Mouse (Mus musculus) kidney, embryonic 15.5 days (tissue): ENCODE measurements around the gene Ifitm7. TPM values are rescaled to one million over a fixed set of nuclear protein-coding genes. Genes with fewer than 3 reads are reported as not detected.

ENCODE experiments used
- ATAC-seq: fragments of 200-750 bp; cut with Nextera tagmentation; replicated peaks from 2 replicates; pipeline ENCODE4 v1.8.0; 2017; ENCODE audit warnings: moderate TSS enrichment; ENCODE audit not compliant: low FRiP score
- H3K27ac ChIP-seq: fragments of 300-500 bp; sonication (generic); 2 replicates; pipeline ENCODE4 v1.5.1; 2015; ENCODE audit warnings: mild to moderate bottlenecking, inconsistent platforms
- H3K27me3 ChIP-seq: fragments of 300-500 bp; sonication (generic); 2 replicates; pipeline ENCODE4 v1.6.1; 2015; ENCODE audit warnings: inconsistent platforms
- H3K36me3 ChIP-seq: fragments of 300-500 bp; sonication (generic); 2 replicates; pipeline ENCODE4 v1.6.1; 2015; ENCODE audit warnings: inconsistent platforms
- H3K4me1 ChIP-seq: fragments of 300-500 bp; sonication (generic); 2 replicates; pipeline ENCODE4 v1.6.1; 2015; ENCODE audit warnings: inconsistent platforms
- H3K4me2 ChIP-seq: fragments of 300-500 bp; sonication (generic); 2 replicates; pipeline ENCODE4 v1.6.1; 2015; ENCODE audit warnings: moderate library complexity, mild to moderate bottlenecking, inconsistent platforms
- H3K4me3 ChIP-seq: fragments of 300-500 bp; sonication (generic); replicated peaks from 2 replicates; pipeline ENCODE4 v1.5.1; 2015; ENCODE audit warnings: mild to moderate bottlenecking, inconsistent platforms
- H3K9ac ChIP-seq: fragments of 300-500 bp; sonication (generic); 2 replicates; pipeline ENCODE4 v1.6.1; 2015; ENCODE audit warnings: mild to moderate bottlenecking, inconsistent platforms
- H3K9me3 ChIP-seq: fragments of 300-500 bp; sonication (generic); replicated peaks from 2 replicates; pipeline ENCODE4 v1.6.1; 2016; ENCODE audit warnings: inconsistent platforms
- WGBS: fragments of 180-500 bp; shearing (Covaris S2); methylation state at CpG from one replicate; pipeline ENCODE4 v1.1.7; 2015; ENCODE audit warnings: mixed read lengths; 5-methylcytosine and 5-hydroxymethylcytosine counted together
- polyA plus RNA-seq: library from polyadenylated mRNA; unstranded; fragments of >200 nt; fragmentation: Nextera tagmentation; extraction: Ambion mirVana; gene quantifications from 2 replicates; pipeline ENCODE4 v1.2.1, GENCODE M21; 2015

Ifitm7 gene
- polyA plus RNA-seq, result 0.08 TPM in 1 of 2 replicates, not detected in the other

DNA sequence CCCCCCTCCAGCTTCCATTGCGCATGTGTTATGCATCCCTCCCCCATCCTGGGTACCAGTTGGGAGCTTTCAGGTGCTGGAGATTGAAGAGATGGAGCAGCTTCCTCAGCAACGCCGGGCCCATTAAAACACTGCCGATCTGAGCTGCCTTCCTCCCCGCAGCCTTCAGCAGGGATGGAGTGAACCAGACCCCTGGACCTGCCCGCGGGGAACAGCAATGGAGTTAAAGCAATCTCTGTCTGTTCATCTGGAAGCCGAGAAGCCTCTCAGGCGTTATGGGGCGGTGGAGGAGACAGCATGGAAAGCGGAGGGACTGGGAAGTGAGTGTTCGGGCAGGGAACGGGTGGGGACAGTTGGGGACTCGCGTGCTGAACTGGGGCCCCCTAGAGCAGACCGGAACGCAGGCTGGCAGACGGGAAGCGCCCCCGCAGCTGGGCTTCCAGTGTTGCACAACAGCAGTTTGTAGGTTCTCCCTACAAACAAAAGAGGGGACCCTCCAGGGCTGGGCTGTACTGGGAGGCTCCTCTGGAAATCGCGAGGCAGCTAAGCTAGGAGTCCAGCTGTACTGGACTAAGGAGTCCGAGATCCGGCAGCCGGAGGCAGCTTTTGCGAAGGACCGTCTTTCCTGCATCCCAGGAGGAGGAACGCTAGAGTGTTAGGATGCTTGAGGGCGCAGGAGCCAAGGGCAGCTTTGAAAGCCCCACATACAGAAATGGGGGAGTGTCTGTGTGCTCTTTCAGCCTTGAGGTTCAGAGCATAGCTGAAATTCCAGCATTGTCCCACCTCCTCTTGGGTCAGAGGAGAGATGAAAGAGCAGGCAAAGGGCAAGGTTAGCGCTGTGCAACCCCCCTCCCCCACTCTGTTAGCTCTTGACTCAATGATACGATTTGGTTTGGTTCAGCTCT is at the start of gene Ifitm7, which contains the start of gene 2900011O08Rik:
Ifitm7 (minus strand) TSS at position 315 of the 905 bp plus-strand sequence.
2900011O08Rik (plus strand) TSS at position 31 of the 905 bp plus-strand sequence.
- Histone ChIP-seq H3K9me3 (no peaks in the 10 kb centered on the region), H3K4me1 (peaks cover 14% of the 10 kb centered on the region), H3K27me3 (peaks cover 4% of the 10 kb centered on the region; the same call in 1 of the 2 replicates), H3K9ac (peak within 1 kb of the TSS; percentile 45), H3K27ac (no peak within 1 kb of the TSS), H3K4me2 (peak within 1 kb of the TSS; percentile 91), H3K36me3 (no peaks in the 10 kb centered on the region), H3K4me3 (peak within 1 kb of the TSS; percentile 49)
- 1% methylated on average over 31 of the region's 31 CpGs for WGBS
- peak; percentile 82 for ATAC-seq

DNA sequence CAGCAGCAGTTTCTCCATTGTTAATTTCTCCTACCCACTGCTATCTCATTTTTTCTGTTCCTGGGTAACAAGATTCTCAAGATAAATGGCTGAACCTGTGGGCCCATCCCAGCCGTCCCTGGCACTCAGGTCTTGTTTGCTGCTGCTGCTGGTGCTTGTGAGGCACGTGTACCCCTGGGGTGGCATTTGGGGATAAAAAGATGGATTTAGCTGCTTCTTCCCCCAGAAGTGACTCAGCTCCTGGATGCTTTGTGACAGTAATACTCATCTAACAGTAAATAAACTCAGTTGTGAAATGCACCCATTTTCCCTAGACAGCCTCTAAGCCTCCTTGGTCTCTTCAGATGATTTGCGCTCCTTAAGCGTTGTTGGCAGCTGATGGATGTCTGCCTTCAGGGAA is 46.4 kb upstream of the Ifitm7 start:
- Histone ChIP-seq H3K27me3 (no peaks in the 10 kb centered on the region), H3K36me3 (no peaks in the 10 kb centered on the region), H3K4me3 (no peak overlapping the region), H3K4me1 (no peaks in the 10 kb centered on the region), H3K9me3 (no peaks in the 10 kb centered on the region), H3K27ac (no peak overlapping the region), H3K4me2 (no peak overlapping the region), H3K9ac (no peak overlapping the region)
- WGBS, result 83% methylated on average over 4 of the region's 4 CpGs
- ATAC-seq, result no peak

DNA sequence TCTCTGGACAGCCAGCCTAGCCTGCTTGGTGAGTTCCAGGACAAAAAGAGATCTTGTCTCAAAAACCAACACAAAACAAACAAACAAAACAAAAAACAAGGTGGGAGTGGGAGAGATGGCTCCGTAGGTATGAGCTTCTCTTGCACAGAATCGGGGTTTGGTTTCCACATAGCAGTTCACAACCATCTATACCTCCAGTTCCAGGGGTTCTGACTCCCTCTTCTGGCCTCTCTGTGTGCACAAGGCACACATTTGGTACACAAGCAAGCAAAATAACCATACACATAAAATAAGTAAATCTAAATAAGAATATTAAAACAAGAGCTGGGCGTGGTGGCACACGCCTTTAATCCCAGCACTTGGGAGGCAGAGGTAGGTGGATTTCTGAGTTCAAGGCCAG is 44.0 kb upstream of the Ifitm7 start:
- Histone ChIP-seq H3K9me3 (no peaks in the 10 kb centered on the region), H3K4me3 (no peak overlapping the region), H3K4me1 (no peaks in the 10 kb centered on the region), H3K27me3 (no peaks in the 10 kb centered on the region), H3K9ac (no peak overlapping the region), H3K27ac (no peak overlapping the region), H3K36me3 (no peaks in the 10 kb centered on the region), H3K4me2 (no peak overlapping the region)
- ATAC-seq, result no peak
- 88% methylated on average over 4 of the region's 4 CpGs for WGBS

DNA sequence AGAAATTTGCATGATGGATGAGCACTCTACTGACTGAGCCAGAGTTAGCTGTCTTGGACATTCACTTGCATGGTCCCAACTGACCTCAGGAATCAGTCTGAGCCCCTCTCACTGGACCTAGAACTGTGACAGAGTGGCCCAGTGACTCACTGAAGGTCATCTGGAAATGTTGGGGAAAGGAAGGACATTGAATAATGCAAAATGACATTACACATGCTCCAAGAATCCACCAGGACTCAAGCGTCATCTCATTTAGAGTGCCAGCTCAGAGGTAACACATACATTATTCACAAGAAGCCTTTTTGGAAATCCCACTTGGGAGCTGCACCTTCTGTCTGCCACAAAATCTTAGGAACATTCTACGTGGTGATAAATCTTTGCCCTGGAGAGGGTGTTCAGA is 43.2 kb upstream of the Ifitm7 start:
- no peaks in the 10 kb centered on the region for H3K27me3 ChIP-seq
- no peak overlapping the region for H3K27ac ChIP-seq
- H3K9ac ChIP-seq, result no peak overlapping the region
- H3K4me1 ChIP-seq, result no peaks in the 10 kb centered on the region
- no peaks in the 10 kb centered on the region for H3K9me3 ChIP-seq
- H3K4me3 ChIP-seq, result no peak overlapping the region
- H3K36me3 ChIP-seq, result no peaks in the 10 kb centered on the region
- no peak overlapping the region for H3K4me2 ChIP-seq
- no peak for ATAC-seq
- 91% methylated on average over 2 of the region's 2 CpGs for WGBS

DNA sequence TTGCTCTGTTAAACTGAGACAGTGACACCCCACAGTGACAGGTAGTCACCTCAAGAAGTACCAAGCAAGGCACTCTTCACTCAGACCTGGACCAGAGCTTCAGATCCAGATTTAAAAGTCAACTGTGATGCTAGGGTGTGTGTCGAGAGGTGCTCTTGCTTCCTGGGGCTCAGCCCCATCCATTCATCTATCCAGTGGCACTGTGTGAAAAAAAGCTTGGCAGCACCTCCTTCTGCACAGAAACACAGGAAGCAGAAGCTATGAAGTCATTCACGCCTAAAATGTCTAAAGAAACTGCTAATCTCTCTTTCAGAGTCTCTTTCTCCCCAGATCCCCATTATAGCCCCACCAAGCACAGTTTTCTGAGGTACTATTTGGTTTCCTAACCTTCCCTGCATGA is 42.4 kb upstream of the Ifitm7 start:
- H3K27ac ChIP-seq, result no peak overlapping the region
- no peak overlapping the region for H3K4me3 ChIP-seq
- 62% methylated on average over 2 of the region's 2 CpGs for WGBS
- H3K9me3 ChIP-seq, result no peaks in the 10 kb centered on the region
- ATAC-seq, result no peak
- H3K9ac ChIP-seq, result no peak overlapping the region
- no peaks in the 10 kb centered on the region for H3K27me3 ChIP-seq
- no peaks in the 10 kb centered on the region for H3K4me1 ChIP-seq
- no peaks in the 10 kb centered on the region for H3K36me3 ChIP-seq
- H3K4me2 ChIP-seq, result no peak overlapping the region

DNA sequence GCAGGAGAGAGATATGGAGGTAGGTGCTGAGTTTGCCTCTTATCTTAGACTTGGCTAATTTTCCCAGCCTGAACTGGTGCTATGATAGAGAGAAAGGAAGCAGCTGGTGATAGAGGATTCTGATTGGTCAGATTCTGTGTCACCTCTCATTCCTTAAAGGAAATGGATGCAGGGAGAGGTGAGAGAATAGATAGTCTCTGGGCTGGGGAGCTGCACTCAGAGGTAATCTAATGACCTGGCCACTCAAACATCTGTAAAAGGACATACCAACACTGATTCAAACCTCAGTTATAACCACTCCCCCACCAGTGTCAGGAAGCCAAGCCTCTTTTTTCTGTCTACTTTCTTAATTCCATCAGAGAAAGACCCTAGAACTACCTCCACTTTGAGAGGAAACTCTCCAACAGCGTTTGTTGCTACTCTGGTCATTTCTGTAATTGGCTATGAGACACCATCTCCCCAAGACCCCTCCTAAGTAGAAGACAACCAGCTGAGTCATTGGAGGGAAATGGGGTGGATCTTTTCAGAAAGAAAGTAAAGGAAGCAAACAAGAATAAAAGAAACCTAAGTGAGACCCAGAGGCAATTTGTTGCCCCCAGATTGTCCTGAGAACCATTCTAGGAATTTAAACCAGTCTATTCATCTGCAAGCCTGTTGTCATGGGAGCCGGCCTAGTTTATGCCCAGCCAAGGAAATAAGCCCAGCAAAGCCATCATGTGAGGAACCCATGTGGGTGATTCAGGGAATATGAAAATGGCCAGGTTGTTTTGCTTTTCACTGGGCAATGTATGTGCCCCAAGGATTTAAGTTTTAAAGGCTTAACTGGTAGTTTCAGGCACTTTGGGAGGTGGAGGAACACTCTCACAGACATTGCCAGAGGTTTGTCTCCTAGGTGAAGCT is 38.7 kb upstream of the Ifitm7 start:
- H3K27ac ChIP-seq, result no peak overlapping the region
- H3K9ac ChIP-seq, result no peak overlapping the region
- H3K4me2 ChIP-seq, result no peak overlapping the region
- H3K9me3 ChIP-seq, result no peaks in the 10 kb centered on the region
- H3K4me1 ChIP-seq, result no peaks in the 10 kb centered on the region
- ATAC-seq, result no peak
- H3K36me3 ChIP-seq, result no peaks in the 10 kb centered on the region
- H3K27me3 ChIP-seq, result no peaks in the 10 kb centered on the region
- no peak overlapping the region for H3K4me3 ChIP-seq
- WGBS, result 69% methylated on average over 2 of the region's 2 CpGs

DNA sequence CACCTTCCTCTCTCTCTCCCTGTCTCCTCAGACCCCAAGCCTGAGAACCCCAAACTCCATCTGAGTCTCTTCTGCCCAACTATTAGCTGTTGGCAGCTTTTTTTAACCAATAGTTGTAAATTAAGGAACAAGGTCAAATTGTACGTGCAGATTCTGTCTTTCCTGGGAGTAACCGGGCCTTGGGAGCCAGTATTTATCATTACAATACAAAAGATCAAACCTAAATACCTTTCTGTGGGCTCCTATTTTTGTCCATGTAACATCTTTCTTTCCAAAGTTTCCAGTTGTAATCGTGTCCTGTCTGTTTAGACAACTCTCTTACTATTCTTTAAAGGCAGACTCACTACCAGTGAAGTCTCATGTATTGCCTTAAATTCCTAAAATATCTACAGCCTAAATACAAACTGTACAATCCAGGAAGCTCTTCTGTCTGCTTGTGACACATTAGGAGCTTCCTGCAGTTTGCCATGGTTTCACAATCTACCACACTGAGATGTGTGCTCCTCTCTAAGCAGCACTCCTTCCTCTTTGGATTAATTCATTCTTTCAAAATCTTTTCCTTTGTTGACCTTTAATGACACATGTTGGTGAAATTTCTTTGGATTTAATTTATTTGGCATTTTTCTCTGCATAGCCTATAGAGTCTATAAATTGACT is 34.6 kb upstream of the Ifitm7 start:
- Histone ChIP-seq H3K36me3 (no peaks in the 10 kb centered on the region), H3K9me3 (no peaks in the 10 kb centered on the region), H3K27ac (no peak overlapping the region), H3K27me3 (no peaks in the 10 kb centered on the region), H3K4me3 (no peak overlapping the region), H3K4me1 (no peaks in the 10 kb centered on the region), H3K9ac (no peak overlapping the region), H3K4me2 (no peak overlapping the region)
- no peak for ATAC-seq
- WGBS, result 74% methylated on average over 3 of the region's 3 CpGs

DNA sequence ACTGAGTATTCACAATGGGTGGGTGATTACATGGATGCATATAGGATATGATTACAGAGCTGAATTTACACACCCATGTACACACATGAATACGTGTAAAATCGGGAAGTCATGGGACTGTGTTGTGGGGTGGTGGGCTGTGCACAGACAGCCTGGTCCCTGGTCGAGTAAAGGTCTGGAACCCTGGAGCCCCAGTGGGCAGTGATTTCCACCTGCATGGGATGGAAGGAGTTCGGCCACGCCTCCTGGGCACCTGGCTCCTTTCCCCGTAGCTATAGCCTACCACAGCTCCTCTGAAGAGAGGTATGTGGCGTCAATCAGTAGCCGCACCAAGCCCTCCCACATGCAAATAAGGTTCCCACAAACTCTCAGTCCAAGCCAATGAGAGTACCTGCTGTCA is 30.6 kb upstream of the Ifitm7 start:
- ATAC-seq, result no peak
- H3K4me1 ChIP-seq, result no peaks in the 10 kb centered on the region
- H3K27me3 ChIP-seq, result no peaks in the 10 kb centered on the region
- no peak overlapping the region for H3K9ac ChIP-seq
- no peak overlapping the region for H3K27ac ChIP-seq
- no peak overlapping the region for H3K4me3 ChIP-seq
- H3K36me3 ChIP-seq, result no peaks in the 10 kb centered on the region
- H3K9me3 ChIP-seq, result no peaks in the 10 kb centered on the region
- H3K4me2 ChIP-seq, result no peak overlapping the region
- 87% methylated on average over 8 of the region's 8 CpGs for WGBS

DNA sequence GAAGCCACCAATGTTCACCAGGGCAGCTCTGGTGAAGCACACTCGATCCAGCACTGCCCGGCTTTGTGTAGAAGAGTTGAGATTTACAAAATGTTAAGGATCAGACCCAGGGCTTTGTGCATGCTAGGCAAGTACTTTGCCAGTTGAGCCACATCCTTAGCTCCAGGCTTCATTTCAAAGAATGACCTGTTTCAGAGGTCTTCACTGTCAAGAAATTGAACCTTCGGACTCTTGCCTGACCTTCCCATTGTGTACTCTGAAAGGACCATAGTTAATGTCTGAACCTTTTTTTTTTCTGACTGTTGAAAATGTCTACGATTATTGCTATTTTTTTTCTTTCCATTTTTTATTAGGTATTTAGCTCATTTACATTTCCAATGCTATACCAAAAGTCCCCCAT is 23.3 kb upstream of the Ifitm7 start:
- no peak for ATAC-seq
- 86% methylated on average over 4 of the region's 4 CpGs for WGBS

DNA sequence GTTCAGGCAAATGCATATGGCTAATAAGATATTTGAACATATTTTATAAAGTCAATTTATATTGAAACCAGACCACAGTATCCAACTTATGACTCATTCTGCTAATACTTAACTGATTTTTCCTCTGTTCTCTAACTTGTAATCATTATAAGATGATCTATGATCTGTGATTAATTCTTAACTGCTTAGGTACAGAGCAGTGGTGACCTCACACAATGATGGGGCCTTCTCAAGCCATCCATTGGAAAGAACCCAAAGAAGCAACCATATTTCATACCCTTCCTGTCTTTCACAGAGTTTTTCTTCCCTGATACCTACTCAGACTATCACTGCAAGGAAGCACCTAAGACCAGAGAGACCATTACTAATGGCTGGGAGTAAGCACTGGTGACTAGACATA is 22.0 kb upstream of the Ifitm7 start:
- H3K27ac ChIP-seq, result no peak overlapping the region
- H3K27me3 ChIP-seq, result no peaks in the 10 kb centered on the region
- H3K4me1 ChIP-seq, result peaks cover 4% of the 10 kb centered on the region; the same call in 1 of the 2 replicates
- no peaks in the 10 kb centered on the region for H3K36me3 ChIP-seq
- no peak overlapping the region for H3K4me2 ChIP-seq
- no peak overlapping the region for H3K4me3 ChIP-seq
- no peak for ATAC-seq
- H3K9ac ChIP-seq, result no peak overlapping the region
- no peaks in the 10 kb centered on the region for H3K9me3 ChIP-seq

More for the DNA sequence above, 23.3 kb upstream of the Ifitm7 start:
- no peak overlapping the region for H3K27ac ChIP-seq
- H3K9me3 ChIP-seq, result no peaks in the 10 kb centered on the region
- H3K4me3 ChIP-seq, result no peak overlapping the region
- no peak overlapping the region for H3K9ac ChIP-seq
- H3K27me3 ChIP-seq, result no peaks in the 10 kb centered on the region
- H3K4me1 ChIP-seq, result no peaks in the 10 kb centered on the region
- no peak overlapping the region for H3K4me2 ChIP-seq
- no peaks in the 10 kb centered on the region for H3K36me3 ChIP-seq

DNA sequence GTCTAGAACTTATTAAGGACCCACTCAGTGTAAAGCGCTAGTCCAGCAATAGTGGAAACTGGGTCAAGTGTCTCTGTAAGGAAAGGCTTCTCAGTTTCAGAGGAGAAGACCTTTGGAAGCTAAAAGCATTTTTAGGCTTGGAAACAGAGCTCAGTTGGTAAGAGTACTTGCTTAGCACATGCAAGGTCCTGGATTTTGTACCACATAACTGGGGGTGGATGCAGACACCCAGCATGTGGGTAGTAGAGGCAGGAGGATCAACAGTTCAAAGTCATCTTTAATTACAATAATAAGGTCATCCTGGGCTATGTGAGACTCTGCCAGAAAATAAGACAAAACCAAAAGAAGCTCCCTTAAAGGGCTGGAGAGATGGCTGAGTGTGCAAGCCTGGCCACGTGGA is 21.4 kb upstream of the Ifitm7 start:
- no peak overlapping the region for H3K4me3 ChIP-seq
- WGBS, result 80% methylated on average over 2 of the region's 2 CpGs
- H3K36me3 ChIP-seq, result no peaks in the 10 kb centered on the region
- no peak overlapping the region for H3K4me2 ChIP-seq
- H3K27me3 ChIP-seq, result no peaks in the 10 kb centered on the region
- no peak for ATAC-seq
- no peak overlapping the region for H3K9ac ChIP-seq
- H3K9me3 ChIP-seq, result no peaks in the 10 kb centered on the region
- no peak overlapping the region for H3K27ac ChIP-seq
- H3K4me1 ChIP-seq, result peaks cover 4% of the 10 kb centered on the region; the same call in 1 of the 2 replicates
